Mouse (Mus musculus): ENCODE measurements around the gene Nme8. TPM values are rescaled to one million over a fixed set of nuclear protein-coding genes. Genes with fewer than 3 reads are reported as not detected.

Gene Nme8
- polyA plus RNA-seq, 1 experiment = not detected

DNA sequence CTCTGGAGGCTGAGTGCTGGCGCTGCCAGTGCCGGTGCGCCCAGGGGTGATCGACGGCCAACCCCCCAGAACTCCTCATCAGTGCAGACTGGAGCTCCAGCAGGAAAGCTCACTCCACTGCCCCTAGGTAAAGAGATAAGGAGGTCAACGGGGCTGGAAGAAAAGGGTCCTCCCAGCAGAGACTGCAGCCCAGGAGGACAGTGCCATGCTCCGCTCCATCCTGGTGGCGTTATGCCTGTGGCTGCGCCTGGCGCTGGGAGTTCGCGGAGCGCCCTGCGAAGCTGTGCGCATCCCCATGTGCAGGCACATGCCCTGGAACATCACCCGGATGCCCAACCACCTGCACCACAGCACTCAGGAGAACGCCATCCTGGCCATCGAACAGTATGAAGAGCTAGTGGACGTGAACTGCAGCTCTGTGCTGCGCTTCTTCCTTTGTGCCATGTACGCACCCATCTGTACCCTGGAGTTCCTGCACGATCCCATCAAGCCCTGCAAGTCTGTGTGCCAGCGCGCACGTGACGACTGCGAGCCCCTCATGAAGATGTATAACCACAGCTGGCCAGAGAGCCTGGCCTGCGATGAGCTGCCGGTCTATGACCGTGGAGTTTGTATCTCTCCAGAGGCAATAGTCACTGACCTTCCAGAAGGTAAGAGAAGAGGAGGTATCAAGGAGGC lies 74.2 kb downstream of the Nme8 start:
- Histone ChIP-seq H3K27me3 (replicated peaks; ENCODE audit: control insufficient read depth, insufficient read depth, low read length) (no peaks in the 10 kb centered on the region), H3K27ac (ENCODE audit: insufficient read depth, low read depth, low read length) (no peak overlapping the region), H3K4me1 (ENCODE audit: control insufficient read depth, insufficient read depth, low read length) (no peaks in the 10 kb centered on the region), H3K4me3 (ENCODE audit: insufficient read depth, low read depth, low read length) (peak overlapping the region; percentile 20), H3K36me3 (ENCODE audit: control insufficient read depth, insufficient read depth, low read length) (no peaks in the 10 kb centered on the region)
- WGBS = 28% methylated on average over 30 of the region's 30 CpGs
- no peak for DNase-seq
- TF ChIP-seq CTCF (conservative IDR thresholded peaks at IDR 0.05; ENCODE audit: insufficient read depth, insufficient read length, low read depth, low read length) = no peak
- TF ChIP-seq POLR2A (IDR thresholded peaks at IDR 0.05; ENCODE audit: low read depth, low read length) = no peak

GRCm38 (mm10) chr13:19622573-19623227 lies 74.9 kb downstream of the Nme8 start, which contains the start of gene Sfrp4:
Gene Sfrp4, plus strand, starts transcription at chr13:19623104.
- H3K27ac ChIP-seq (ENCODE audit: insufficient read depth, low read depth, low read length) = no peak within 1 kb of the TSS
- DNase-seq = peak; percentile 3
- H3K27me3 ChIP-seq (replicated peaks; ENCODE audit: control insufficient read depth, insufficient read depth, low read length) = no peaks in the 10 kb centered on the region
- WGBS = 5% methylated on average over 25 of the region's 25 CpGs
- no peaks in the 10 kb centered on the region for H3K4me1 ChIP-seq (ENCODE audit: control insufficient read depth, insufficient read depth, low read length)
- no peaks in the 10 kb centered on the region for H3K36me3 ChIP-seq (ENCODE audit: control insufficient read depth, insufficient read depth, low read length)
- H3K4me3 ChIP-seq (ENCODE audit: insufficient read depth, low read depth, low read length) = peak within 1 kb of the TSS; percentile 20
- TF ChIP-seq CTCF (conservative IDR thresholded peaks at IDR 0.05; ENCODE audit: insufficient read depth, insufficient read length, low read depth, low read length) (peak; percentile 36; the same call in 1 of the 2 replicates), POLR2A (IDR thresholded peaks at IDR 0.05; ENCODE audit: low read depth, low read length) (no peak)

DNA sequence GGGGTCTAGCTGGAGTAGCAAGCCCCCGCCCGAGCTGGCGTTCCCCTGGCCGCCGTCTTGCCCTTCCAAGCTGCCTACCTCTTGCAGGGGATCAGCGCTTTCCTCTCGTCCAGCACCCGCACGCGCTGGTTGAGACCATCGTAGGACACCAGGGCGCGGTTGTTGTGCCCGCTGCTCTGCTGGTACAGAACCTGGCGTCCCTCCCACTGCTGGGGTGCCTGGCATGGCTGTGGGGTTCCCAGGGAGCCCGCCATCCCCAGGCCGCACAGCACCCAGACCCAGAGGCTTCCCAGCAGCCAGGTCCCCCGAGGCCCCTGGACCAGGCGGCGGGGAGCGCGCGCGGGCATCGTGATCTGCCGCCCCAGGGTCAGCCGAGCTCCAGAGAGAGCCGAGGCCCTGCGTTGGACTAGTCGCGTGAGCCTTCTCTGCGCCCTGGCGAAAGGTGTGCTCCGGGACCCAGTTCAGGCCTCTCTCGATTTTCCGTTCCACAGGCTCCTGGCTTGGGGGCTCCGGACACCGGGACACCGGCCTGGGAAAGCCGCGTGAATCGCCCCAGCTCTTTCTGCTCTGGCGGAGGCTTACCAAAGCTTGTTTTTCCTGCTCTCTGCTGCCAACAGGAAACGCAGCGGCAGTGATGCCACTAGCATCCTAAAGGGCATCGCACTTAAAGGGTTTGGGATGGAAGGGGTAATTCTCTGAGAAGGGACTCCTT lies 78.2 kb downstream of the Nme8 start, which contains the start of gene Epdr1:
Gene Epdr1, minus strand, starts transcription at position 712 of the 712 bp plus-strand sequence.
- peak within 1 kb of the TSS; percentile 55 for H3K4me3 ChIP-seq (ENCODE audit: insufficient read depth, low read depth, low read length)
- H3K27ac ChIP-seq (ENCODE audit: insufficient read depth, low read depth, low read length) = no peak within 1 kb of the TSS
- no peaks in the 10 kb centered on the region for H3K4me1 ChIP-seq (ENCODE audit: control insufficient read depth, insufficient read depth, low read length)
- TF ChIP-seq CTCF (conservative IDR thresholded peaks at IDR 0.05; ENCODE audit: insufficient read depth, insufficient read length, low read depth, low read length) = peak; percentile 51; the same call in 1 of the 2 replicates
- TF ChIP-seq POLR2A (IDR thresholded peaks at IDR 0.05; ENCODE audit: low read depth, low read length) = no peak
- H3K27me3 ChIP-seq (replicated peaks; ENCODE audit: control insufficient read depth, insufficient read depth, low read length) = no peaks in the 10 kb centered on the region
- WGBS = under 1% methylated on average over 46 of the region's 46 CpGs
- DNase-seq = peak; percentile 54
- H3K36me3 ChIP-seq (ENCODE audit: control insufficient read depth, insufficient read depth, low read length) = no peaks in the 10 kb centered on the region

GRCm38 (mm10) chr13:19618841-19619215 lies 78.8 kb downstream of the Nme8 start:
- H3K27ac ChIP-seq (ENCODE audit: insufficient read depth, low read depth, low read length) = no peak overlapping the region
- no peaks in the 10 kb centered on the region for H3K4me1 ChIP-seq (ENCODE audit: control insufficient read depth, insufficient read depth, low read length)
- TF ChIP-seq CTCF (conservative IDR thresholded peaks at IDR 0.05; ENCODE audit: insufficient read depth, insufficient read length, low read depth, low read length) (no peak), POLR2A (IDR thresholded peaks at IDR 0.05; ENCODE audit: low read depth, low read length) (no peak)
- no peaks in the 10 kb centered on the region for H3K36me3 ChIP-seq (ENCODE audit: control insufficient read depth, insufficient read depth, low read length)
- no peaks in the 10 kb centered on the region for H3K27me3 ChIP-seq (replicated peaks; ENCODE audit: control insufficient read depth, insufficient read depth, low read length)
- peak; percentile 19 for DNase-seq
- 10% methylated on average over 5 of the region's 5 CpGs for WGBS
- H3K4me3 ChIP-seq (ENCODE audit: insufficient read depth, low read depth, low read length) = peak overlapping the region; percentile 55

- no peak for TF ChIP-seq POLR2A (IDR thresholded peaks at IDR 0.05; ENCODE audit: low read depth, low read length)
- no peak for TF ChIP-seq CTCF (conservative IDR thresholded peaks at IDR 0.05; ENCODE audit: insufficient read depth, insufficient read length, low read depth, low read length)
- H3K36me3 ChIP-seq (ENCODE audit: control insufficient read depth, insufficient read depth, low read length) = no peaks in the 10 kb centered on the region
- no peaks in the 10 kb centered on the region for H3K4me1 ChIP-seq (ENCODE audit: control insufficient read depth, insufficient read depth, low read length)
- H3K27me3 ChIP-seq (replicated peaks; ENCODE audit: control insufficient read depth, insufficient read depth, low read length) = no peaks in the 10 kb centered on the region
- no peak for DNase-seq
- H3K27ac ChIP-seq (ENCODE audit: insufficient read depth, low read depth, low read length) = no peak overlapping the region
- WGBS = 97% methylated on average over 4 of the region's 4 CpGs
- H3K4me3 ChIP-seq (ENCODE audit: insufficient read depth, low read depth, low read length) = no peak overlapping the region
These were observed 79.5 kb downstream of the Nme8 start for GRCm38 (mm10) chr13:19618081-19618480.

- Histone ChIP-seq H3K4me3 (ENCODE audit: insufficient read depth, low read depth, low read length) (no peak overlapping the region), H3K27me3 (replicated peaks; ENCODE audit: control insufficient read depth, insufficient read depth, low read length) (no peaks in the 10 kb centered on the region), H3K27ac (ENCODE audit: insufficient read depth, low read depth, low read length) (no peak overlapping the region), H3K4me1 (ENCODE audit: control insufficient read depth, insufficient read depth, low read length) (no peaks in the 10 kb centered on the region), H3K36me3 (ENCODE audit: control insufficient read depth, insufficient read depth, low read length) (no peaks in the 10 kb centered on the region)
- DNase-seq = no peak
- WGBS = 78% methylated on average over 1 of the region's 1 CpGs
- TF ChIP-seq CTCF (conservative IDR thresholded peaks at IDR 0.05; ENCODE audit: insufficient read depth, insufficient read length, low read depth, low read length) (no peak), POLR2A (IDR thresholded peaks at IDR 0.05; ENCODE audit: low read depth, low read length) (no peak)
These were observed 83.3 kb downstream of the Nme8 start for GRCm38 (mm10) chr13:19614311-19614710.

DNA sequence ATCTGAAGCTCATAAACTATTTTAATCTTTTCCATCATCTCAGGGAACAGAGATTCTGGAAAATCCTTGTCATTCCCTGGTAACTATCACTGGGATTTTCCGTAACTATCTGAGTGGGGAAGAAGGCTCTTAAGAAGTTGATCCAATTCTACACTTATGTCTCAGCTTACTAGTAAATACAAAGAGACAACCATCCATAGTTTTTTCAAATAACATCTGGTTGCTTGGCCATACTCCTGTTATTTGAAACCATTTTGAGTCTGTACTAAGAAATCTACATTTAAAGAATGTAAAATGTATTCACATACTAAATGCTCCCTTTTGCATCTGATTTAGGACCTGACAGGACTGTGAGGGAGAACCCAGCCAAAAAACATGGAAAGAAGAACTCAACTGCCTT lies 84.2 kb downstream of the Nme8 start:
- TF ChIP-seq POLR2A (IDR thresholded peaks at IDR 0.05; ENCODE audit: low read depth, low read length) (no peak), CTCF (conservative IDR thresholded peaks at IDR 0.05; ENCODE audit: insufficient read depth, insufficient read length, low read depth, low read length) (no peak)
- DNase-seq = no peak
- Histone ChIP-seq H3K27ac (ENCODE audit: insufficient read depth, low read depth, low read length) (no peak overlapping the region), H3K36me3 (ENCODE audit: control insufficient read depth, insufficient read depth, low read length) (no peaks in the 10 kb centered on the region), H3K27me3 (replicated peaks; ENCODE audit: control insufficient read depth, insufficient read depth, low read length) (no peaks in the 10 kb centered on the region), H3K4me1 (ENCODE audit: control insufficient read depth, insufficient read depth, low read length) (no peaks in the 10 kb centered on the region), H3K4me3 (ENCODE audit: insufficient read depth, low read depth, low read length) (no peak overlapping the region)
- 92% methylated on average over 1 of the region's 1 CpGs for WGBS

Data from kidney, adult 2 months (tissue).